Mouse (Mus musculus) spleen, postnatal 4 days (tissue): ENCODE measurements around the gene Fh1.

ENCODE experiments used
- DNase-seq, 2 experiments: peaks; one replicate each; pipeline ENCODE4 v3.0.0; 2022; ENCODE audit warnings: low spot score in 2 of 2

Fh1 gene

GRCm38 (mm10) chr1:175625257-175625879 is at the start of gene Fh1:
Gene Fh1, minus strand, starts transcription at chr1:175625635.
- peak; percentile 91 to 94 for DNase-seq

- no peak for DNase-seq
These were observed 49.7 kb upstream of the Fh1 start for GRCm38 (mm10) chr1:175675116-175675515.

GRCm38 (mm10) chr1:175673563-175674325 is 48.3 kb upstream of the Fh1 start:
- no peak for DNase-seq

GRCm38 (mm10) chr1:175671626-175672025 is 46.2 kb upstream of the Fh1 start:
- DNase-seq = no peak

- no peak for DNase-seq
These were observed 44.6 kb upstream of the Fh1 start for GRCm38 (mm10) chr1:175670042-175670441.

- no peak for DNase-seq
These were observed 44.0 kb upstream of the Fh1 start for GRCm38 (mm10) chr1:175669456-175669855.

- no peak for DNase-seq
These were observed 43.4 kb upstream of the Fh1 start for GRCm38 (mm10) chr1:175668666-175669405.

- DNase-seq = no peak
These were observed 34.5 kb upstream of the Fh1 start for GRCm38 (mm10) chr1:175659900-175660299.

GRCm38 (mm10) chr1:175648615-175649014 is 23.2 kb upstream of the Fh1 start:
- no peak for DNase-seq

- DNase-seq = no peak
These were observed 21.5 kb upstream of the Fh1 start for GRCm38 (mm10) chr1:175646952-175647351.

- no peak for DNase-seq
These were observed 18.2 kb upstream of the Fh1 start for GRCm38 (mm10) chr1:175643496-175644265.

- DNase-seq = no peak
These were observed 15.2 kb upstream of the Fh1 start for GRCm38 (mm10) chr1:175640435-175641150.

- no peak for DNase-seq
These were observed 13.6 kb upstream of the Fh1 start for GRCm38 (mm10) chr1:175639072-175639471.

GRCm38 (mm10) chr1:175637677-175638076 is 12.2 kb upstream of the Fh1 start:
- no peak for DNase-seq

- DNase-seq = no peak
These were observed 7.0 kb upstream of the Fh1 start for GRCm38 (mm10) chr1:175632470-175632869.

GRCm38 (mm10) chr1:175631721-175632221 is 6.3 kb upstream of the Fh1 start:
- no peak for DNase-seq

- DNase-seq = no peak
These were observed 5.6 kb upstream of the Fh1 start for GRCm38 (mm10) chr1:175631080-175631479.

GRCm38 (mm10) chr1:175630345-175630744 is 4.9 kb upstream of the Fh1 start:
- no peak for DNase-seq

GRCm38 (mm10) chr1:175629248-175629647 is 3.8 kb upstream of the Fh1 start:
- no peak for DNase-seq

- DNase-seq = peak in 1 of 2 experiments; percentile 32
These were observed 706 bp upstream of the Fh1 start for GRCm38 (mm10) chr1:175625990-175626692.
